Mouse (Mus musculus): ENCODE data around the gene Optn. TPM values are rescaled to one million over a fixed set of nuclear protein-coding genes. Genes with fewer than 3 reads are reported as not detected.

The Optn gene
- polyA plus RNA-seq, 1 experiment: 11.2 TPM

DNA sequence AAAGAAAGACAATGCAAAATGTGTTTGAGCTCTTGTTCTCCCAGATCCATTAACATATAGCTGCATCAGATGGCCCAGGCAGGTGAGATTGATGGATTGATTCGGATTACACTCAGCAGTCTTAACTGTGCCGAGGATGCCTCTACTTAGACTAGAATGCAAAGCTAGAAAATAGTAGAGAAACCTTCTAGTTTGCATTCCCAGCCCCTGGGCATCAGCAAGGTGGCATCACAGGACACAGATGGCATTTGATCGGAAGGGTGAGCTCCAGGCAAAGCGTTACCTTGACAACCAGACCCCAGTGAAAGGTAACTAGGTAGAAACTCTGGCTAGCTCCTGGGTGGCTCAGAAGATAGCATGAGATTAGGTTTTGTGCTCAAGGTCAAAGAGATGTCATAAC is 396 bp upstream of the Optn start:
- Histone ChIP-seq H3K79me2 (ENCODE audit: control insufficient read depth, insufficient read depth) (no peaks in the 10 kb centered on the region), H3K4me2 (ENCODE audit: low read depth) (no peak overlapping the region), H3K27me3 (ENCODE audit: control insufficient read depth, insufficient read depth, insufficient read length) (no peaks in the 10 kb centered on the region), H3ac (ENCODE audit: control insufficient read depth, insufficient read length) (peak overlapping the region; percentile 31), H3K4me3 (peak overlapping the region; percentile 54), H3K36me3 (ENCODE audit: control insufficient read depth, insufficient read depth) (no peaks in the 10 kb centered on the region)
- no peak for TF ChIP-seq POLR2AphosphoS2 (IDR thresholded peaks at IDR 0.05; ENCODE audit: insufficient read length, low read depth)
- TF ChIP-seq CEBPB (IDR thresholded peaks at IDR 0.05; ENCODE audit: insufficient read depth, poor library complexity, severe bottlenecking): no peak
- no peak for TF ChIP-seq MYOD1 (IDR thresholded peaks at IDR 0.05; ENCODE audit: control insufficient read depth in 1 of 3, insufficient read length in 2 of 3, low read depth in 2 of 3)
- TF ChIP-seq TCF12 (IDR thresholded peaks at IDR 0.05; ENCODE audit: insufficient read depth, poor library complexity, severe bottlenecking): no peak
- TF ChIP-seq REST (IDR thresholded peaks at IDR 0.05; ENCODE audit: insufficient read depth, insufficient read length): no peak
- TF ChIP-seq MAX (IDR thresholded peaks at IDR 0.05; ENCODE audit: low read depth): no peak
- no peak for TF ChIP-seq SRF (IDR thresholded peaks at IDR 0.05; ENCODE audit: control insufficient read depth, insufficient read length, low read depth)
- TF ChIP-seq E2F4 (IDR thresholded peaks at IDR 0.05; ENCODE audit: insufficient read depth): no peak
- no peak for TF ChIP-seq USF1 (IDR thresholded peaks at IDR 0.05; ENCODE audit: low read depth)
- no peak for TF ChIP-seq TCF3 (IDR thresholded peaks at IDR 0.05; ENCODE audit: insufficient read length, low read depth)
- TF ChIP-seq POLR2A (IDR thresholded peaks at IDR 0.05; ENCODE audit: insufficient read length, low read depth): no peak
- TF ChIP-seq MYOG (IDR thresholded peaks at IDR 0.05; ENCODE audit: control insufficient read depth in 1 of 3, insufficient read depth in 1 of 3, insufficient read length in 2 of 3, low read depth in 2 of 3): no peak

DNA sequence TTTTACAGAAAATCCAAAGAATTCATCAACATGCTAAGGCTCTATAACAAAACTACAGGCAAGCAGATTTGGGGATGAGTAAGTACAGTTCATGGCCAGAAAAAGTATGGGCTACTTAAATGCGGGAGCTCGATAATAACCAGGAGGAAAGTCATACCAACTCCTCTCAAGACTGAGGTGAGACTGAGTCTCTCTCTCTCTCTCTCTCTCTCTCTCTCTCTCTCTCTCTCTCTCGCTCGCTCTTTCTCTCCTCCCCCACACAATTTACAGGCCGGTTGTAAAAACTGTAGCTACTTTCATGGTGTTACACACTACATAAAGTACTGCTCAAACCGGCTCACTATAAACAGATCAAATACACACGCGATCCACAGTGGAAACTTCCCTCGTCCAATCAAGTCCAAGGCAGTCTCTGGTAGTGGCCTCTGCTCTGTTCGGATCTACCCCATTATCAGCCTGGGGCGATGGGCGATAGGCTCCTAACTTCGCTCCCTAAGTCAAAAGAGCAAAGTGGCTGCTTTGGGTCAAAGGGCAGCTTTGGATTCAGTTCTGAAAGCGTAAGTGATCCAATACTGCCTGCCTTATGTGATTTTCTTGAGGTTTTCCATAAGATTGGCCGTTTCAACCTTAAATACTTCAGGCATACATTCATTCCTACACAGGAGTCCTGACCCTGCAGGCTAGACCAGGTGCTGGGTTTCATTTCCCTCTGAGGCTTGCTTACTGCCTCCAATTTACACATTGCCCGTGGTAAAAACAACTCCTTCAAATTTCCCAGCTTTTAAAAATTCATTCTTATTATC is 1.2 kb downstream of the Optn start:
- Histone ChIP-seq H3K27me3 (ENCODE audit: control insufficient read depth, insufficient read depth, insufficient read length) (no peaks in the 10 kb centered on the region), H3K36me3 (ENCODE audit: control insufficient read depth, insufficient read depth) (no peaks in the 10 kb centered on the region), H3K4me2 (ENCODE audit: low read depth) (peak overlapping the region; percentile 71), H3K79me2 (ENCODE audit: control insufficient read depth, insufficient read depth) (no peaks in the 10 kb centered on the region), H3ac (ENCODE audit: control insufficient read depth, insufficient read length) (peak overlapping the region; percentile 31), H3K4me3 (peak overlapping the region; percentile 54)
- no peak for TF ChIP-seq TCF12 (IDR thresholded peaks at IDR 0.05; ENCODE audit: insufficient read depth, poor library complexity, severe bottlenecking)
- TF ChIP-seq POLR2A (IDR thresholded peaks at IDR 0.05; ENCODE audit: insufficient read length, low read depth): no peak
- TF ChIP-seq POLR2AphosphoS2 (IDR thresholded peaks at IDR 0.05; ENCODE audit: insufficient read length, low read depth): no peak
- no peak for TF ChIP-seq REST (IDR thresholded peaks at IDR 0.05; ENCODE audit: insufficient read depth, insufficient read length)
- TF ChIP-seq MAX (IDR thresholded peaks at IDR 0.05; ENCODE audit: low read depth): no peak
- TF ChIP-seq USF1 (IDR thresholded peaks at IDR 0.05; ENCODE audit: low read depth): no peak
- TF ChIP-seq SRF (IDR thresholded peaks at IDR 0.05; ENCODE audit: control insufficient read depth, insufficient read length, low read depth): no peak
- no peak for TF ChIP-seq MYOD1 (IDR thresholded peaks at IDR 0.05; ENCODE audit: control insufficient read depth in 1 of 3, insufficient read length in 2 of 3, low read depth in 2 of 3)
- TF ChIP-seq CEBPB (IDR thresholded peaks at IDR 0.05; ENCODE audit: insufficient read depth, poor library complexity, severe bottlenecking): no peak
- no peak for TF ChIP-seq MYOG (IDR thresholded peaks at IDR 0.05; ENCODE audit: control insufficient read depth in 1 of 3, insufficient read depth in 1 of 3, insufficient read length in 2 of 3, low read depth in 2 of 3)
- no peak for TF ChIP-seq E2F4 (IDR thresholded peaks at IDR 0.05; ENCODE audit: insufficient read depth)
- no peak for TF ChIP-seq TCF3 (IDR thresholded peaks at IDR 0.05; ENCODE audit: insufficient read length, low read depth)

DNA sequence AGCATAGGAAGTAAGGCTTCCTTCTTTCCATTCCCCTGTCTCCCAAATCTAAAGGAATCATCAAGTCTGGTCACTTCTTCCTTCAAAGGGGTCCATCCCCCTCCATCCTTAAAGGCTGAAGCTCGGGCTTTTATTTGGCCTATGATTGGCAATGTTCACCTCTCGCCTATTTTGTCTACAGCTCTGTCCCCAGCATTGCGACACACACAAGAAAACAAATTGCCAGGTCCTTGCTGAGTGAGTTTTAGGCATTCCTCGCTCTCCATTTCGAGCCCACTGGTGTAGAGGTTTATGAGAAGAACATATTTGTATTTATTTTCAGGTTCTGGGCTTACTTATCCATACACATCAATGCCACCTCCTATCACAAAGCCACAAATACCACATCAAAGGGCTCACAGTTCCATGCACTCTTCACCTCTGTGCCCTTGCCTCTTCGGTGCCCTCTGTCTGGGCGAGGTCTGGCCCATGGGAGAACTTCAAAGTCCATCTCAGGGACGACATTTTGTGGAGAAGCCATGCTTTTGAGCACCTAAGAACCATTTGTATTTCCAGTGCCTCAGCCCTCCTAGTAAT is 2.6 kb downstream of the Optn start:
- H3K27me3 ChIP-seq (ENCODE audit: control insufficient read depth, insufficient read depth, insufficient read length): no peaks in the 10 kb centered on the region
- H3K36me3 ChIP-seq (ENCODE audit: control insufficient read depth, insufficient read depth): no peaks in the 10 kb centered on the region
- H3K4me2 ChIP-seq (ENCODE audit: low read depth): no peak overlapping the region
- no peaks in the 10 kb centered on the region for H3K79me2 ChIP-seq (ENCODE audit: control insufficient read depth, insufficient read depth)
- no peak overlapping the region for H3ac ChIP-seq (ENCODE audit: control insufficient read depth, insufficient read length)
- TF ChIP-seq TCF12 (IDR thresholded peaks at IDR 0.05; ENCODE audit: insufficient read depth, poor library complexity, severe bottlenecking) (no peak), CEBPB (IDR thresholded peaks at IDR 0.05; ENCODE audit: insufficient read depth, poor library complexity, severe bottlenecking) (no peak), MYOD1 (IDR thresholded peaks at IDR 0.05; ENCODE audit: control insufficient read depth in 1 of 3, insufficient read length in 2 of 3, low read depth in 2 of 3) (no peak), MAX (IDR thresholded peaks at IDR 0.05; ENCODE audit: low read depth) (no peak), TCF3 (IDR thresholded peaks at IDR 0.05; ENCODE audit: insufficient read length, low read depth) (no peak), POLR2A (IDR thresholded peaks at IDR 0.05; ENCODE audit: insufficient read length, low read depth) (no peak)
- H3K4me3 ChIP-seq: no peak overlapping the region

DNA sequence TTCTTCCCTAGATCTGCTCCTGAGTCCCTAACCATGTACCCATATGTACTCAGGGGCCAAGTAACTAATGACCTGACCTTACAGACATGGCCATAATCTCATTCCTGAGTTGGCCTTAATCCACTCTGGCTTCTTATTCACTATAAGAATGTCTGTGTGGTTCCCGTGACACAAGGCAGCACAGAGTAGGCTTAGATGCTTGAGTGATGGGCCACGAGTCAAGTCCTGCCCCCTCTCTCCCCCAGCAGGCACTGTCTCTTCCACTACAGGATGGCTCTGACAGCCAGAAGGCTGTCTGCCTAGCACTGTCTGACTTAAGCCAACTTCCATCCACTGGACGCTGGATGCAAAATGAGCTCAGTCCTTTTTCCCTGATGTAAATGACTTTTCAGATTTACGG is 3.9 kb downstream of the Optn start:
- no peak overlapping the region for H3K4me2 ChIP-seq (ENCODE audit: low read depth)
- H3K27me3 ChIP-seq (ENCODE audit: control insufficient read depth, insufficient read depth, insufficient read length): no peaks in the 10 kb centered on the region
- no peaks in the 10 kb centered on the region for H3K36me3 ChIP-seq (ENCODE audit: control insufficient read depth, insufficient read depth)
- H3K79me2 ChIP-seq (ENCODE audit: control insufficient read depth, insufficient read depth): no peaks in the 10 kb centered on the region
- no peak for TF ChIP-seq E2F4 (IDR thresholded peaks at IDR 0.05; ENCODE audit: insufficient read depth)
- no peak for TF ChIP-seq USF1 (IDR thresholded peaks at IDR 0.05; ENCODE audit: low read depth)
- TF ChIP-seq MYOD1 (IDR thresholded peaks at IDR 0.05; ENCODE audit: control insufficient read depth in 1 of 3, insufficient read length in 2 of 3, low read depth in 2 of 3): no peak
- TF ChIP-seq MYOG (IDR thresholded peaks at IDR 0.05; ENCODE audit: control insufficient read depth in 1 of 3, insufficient read depth in 1 of 3, insufficient read length in 2 of 3, low read depth in 2 of 3): no peak
- TF ChIP-seq TCF12 (IDR thresholded peaks at IDR 0.05; ENCODE audit: insufficient read depth, poor library complexity, severe bottlenecking): no peak
- no peak for TF ChIP-seq TCF3 (IDR thresholded peaks at IDR 0.05; ENCODE audit: insufficient read length, low read depth)
- no peak for TF ChIP-seq CEBPB (IDR thresholded peaks at IDR 0.05; ENCODE audit: insufficient read depth, poor library complexity, severe bottlenecking)
- no peak for TF ChIP-seq SRF (IDR thresholded peaks at IDR 0.05; ENCODE audit: control insufficient read depth, insufficient read length, low read depth)
- no peak for TF ChIP-seq POLR2A (IDR thresholded peaks at IDR 0.05; ENCODE audit: insufficient read length, low read depth)
- no peak for TF ChIP-seq POLR2AphosphoS2 (IDR thresholded peaks at IDR 0.05; ENCODE audit: insufficient read length, low read depth)
- TF ChIP-seq REST (IDR thresholded peaks at IDR 0.05; ENCODE audit: insufficient read depth, insufficient read length): no peak
- no peak for TF ChIP-seq MAX (IDR thresholded peaks at IDR 0.05; ENCODE audit: low read depth)
- no peak overlapping the region for H3ac ChIP-seq (ENCODE audit: control insufficient read depth, insufficient read length)
- no peak overlapping the region for H3K4me3 ChIP-seq

All from myocyte (in vitro differentiated cells).